Mouse (Mus musculus): Measurements from ENCODE around the gene Xpr1.
A peak's percentile ranks its signal among the peaks of the same experiment; 100 is the strongest.

Gene Xpr1

GRCm38 (mm10) chr1:155253126-155253525 lies 164.1 kb downstream of the Xpr1 start:
- no peak for DNase-seq (ENCODE audit: low read depth, low spot score)

- no peak for DNase-seq (ENCODE audit: low read depth, low spot score)
These were observed 164.5 kb downstream of the Xpr1 start for GRCm38 (mm10) chr1:155252631-155253121.

- no peak for DNase-seq (ENCODE audit: low read depth, low spot score)
These were observed 165.6 kb downstream of the Xpr1 start for GRCm38 (mm10) chr1:155251596-155251995.

- no peak for DNase-seq (ENCODE audit: low read depth, low spot score)
These were observed 166.6 kb downstream of the Xpr1 start for GRCm38 (mm10) chr1:155250531-155251135.

GRCm38 (mm10) chr1:155249896-155250295 lies 167.3 kb downstream of the Xpr1 start:
- DNase-seq (ENCODE audit: low read depth, low spot score), result no peak

- DNase-seq (ENCODE audit: low read depth, low spot score), result no peak
These were observed 169.2 kb downstream of the Xpr1 start for GRCm38 (mm10) chr1:155248041-155248440.

GRCm38 (mm10) chr1:155247441-155247840 lies 169.8 kb downstream of the Xpr1 start:
- no peak for DNase-seq (ENCODE audit: low read depth, low spot score)

GRCm38 (mm10) chr1:155245516-155245915 lies 171.7 kb downstream of the Xpr1 start:
- DNase-seq (ENCODE audit: low read depth, low spot score), result no peak

GRCm38 (mm10) chr1:155244771-155245211 lies 172.4 kb downstream of the Xpr1 start:
- no peak for DNase-seq (ENCODE audit: low read depth, low spot score)

GRCm38 (mm10) chr1:155243797-155244770 lies 173.1 kb downstream of the Xpr1 start, which contains the start of gene BC034090:
Gene BC034090 (minus strand): TSS chr1:155244444.
- DNase-seq (ENCODE audit: low read depth, low spot score), result peak; percentile 36

- DNase-seq (ENCODE audit: low read depth, low spot score), result no peak
These were observed 174.8 kb downstream of the Xpr1 start for GRCm38 (mm10) chr1:155242488-155242745.

GRCm38 (mm10) chr1:155241701-155242487 lies 175.3 kb downstream of the Xpr1 start:
- no peak for DNase-seq (ENCODE audit: low read depth, low spot score)

- DNase-seq (ENCODE audit: low read depth, low spot score), result no peak
These were observed 177.1 kb downstream of the Xpr1 start for GRCm38 (mm10) chr1:155239962-155240717.

GRCm38 (mm10) chr1:155239169-155239568 lies 178.0 kb downstream of the Xpr1 start:
- DNase-seq (ENCODE audit: low read depth, low spot score), result no peak

GRCm38 (mm10) chr1:155238126-155238525 lies 179.1 kb downstream of the Xpr1 start:
- DNase-seq (ENCODE audit: low read depth, low spot score), result no peak

- DNase-seq (ENCODE audit: low read depth, low spot score), result no peak
These were observed 179.8 kb downstream of the Xpr1 start for GRCm38 (mm10) chr1:155237390-155237789.

GRCm38 (mm10) chr1:155236306-155237024 lies 180.8 kb downstream of the Xpr1 start:
- no peak for DNase-seq (ENCODE audit: low read depth, low spot score)

GRCm38 (mm10) chr1:155235641-155236040 lies 181.6 kb downstream of the Xpr1 start:
- no peak for DNase-seq (ENCODE audit: low read depth, low spot score)

- DNase-seq (ENCODE audit: low read depth, low spot score), result no peak
These were observed 183.1 kb downstream of the Xpr1 start for GRCm38 (mm10) chr1:155233931-155234607.

GRCm38 (mm10) chr1:155233378-155233777 lies 183.8 kb downstream of the Xpr1 start:
- no peak for DNase-seq (ENCODE audit: low read depth, low spot score)

All from embryo, embryonic 11.5 days (tissue).